Mouse (Mus musculus): ENCODE measurements at regions not wholly inside any gene's neighbourhood (a gene's known extent, or its start where the extent isn't known, plus 50 kb on each side); places are given as distances from the start of the nearest gene placed in this dataset.

DNA sequence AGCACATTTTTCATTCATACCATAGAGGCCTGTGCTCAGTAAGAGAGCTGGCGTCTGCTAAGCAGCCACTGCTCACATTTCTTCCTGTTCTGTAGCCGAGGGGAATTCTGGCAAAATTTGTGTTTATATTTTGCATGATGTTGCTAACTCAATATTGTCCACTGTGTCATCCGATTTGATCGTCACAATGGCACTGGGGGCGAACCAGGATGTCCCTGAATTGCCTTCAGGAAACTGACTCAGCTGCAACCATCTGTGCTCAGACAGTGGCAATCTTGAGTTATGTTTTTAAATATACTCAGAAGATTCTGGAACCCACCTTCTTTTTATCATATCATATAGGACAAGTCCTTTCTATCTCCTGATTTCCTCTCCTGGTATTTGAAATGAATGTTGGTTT is 213.1 kb upstream of the Adgrl2 start:
- H3K27ac ChIP-seq (ENCODE audit: insufficient read depth, low read length): no peak overlapping the region
- TF ChIP-seq POLR2A (IDR thresholded peaks at IDR 0.05; ENCODE audit: insufficient read depth, low read length) (no peak), EP300 (IDR thresholded peaks at IDR 0.05; ENCODE audit: insufficient read depth, low read depth, low read length) (no peak), CTCF (IDR thresholded peaks at IDR 0.05; ENCODE audit: low read depth, low read length) (no peak)
- H3K4me3 ChIP-seq (ENCODE audit: low read depth, low read length): no peak overlapping the region
- no peaks in the 10 kb centered on the region for H3K9me3 ChIP-seq (replicated peaks; ENCODE audit: control insufficient read depth, insufficient read depth, low read length, poor library complexity, severe bottlenecking)
- peaks cover under 1% of the 10 kb centered on the region for H3K4me1 ChIP-seq (ENCODE audit: control insufficient read depth, insufficient read depth, low read length)
- H3K36me3 ChIP-seq (ENCODE audit: control insufficient read depth, insufficient read depth, low read length, poor library complexity, severe bottlenecking): no peaks in the 10 kb centered on the region
- no peaks in the 10 kb centered on the region for H3K27me3 ChIP-seq (ENCODE audit: control insufficient read depth, insufficient read depth, low read length, poor library complexity, severe bottlenecking)
- H3K9ac ChIP-seq (ENCODE audit: low read depth, poor library complexity, severe bottlenecking): no peak overlapping the region

DNA sequence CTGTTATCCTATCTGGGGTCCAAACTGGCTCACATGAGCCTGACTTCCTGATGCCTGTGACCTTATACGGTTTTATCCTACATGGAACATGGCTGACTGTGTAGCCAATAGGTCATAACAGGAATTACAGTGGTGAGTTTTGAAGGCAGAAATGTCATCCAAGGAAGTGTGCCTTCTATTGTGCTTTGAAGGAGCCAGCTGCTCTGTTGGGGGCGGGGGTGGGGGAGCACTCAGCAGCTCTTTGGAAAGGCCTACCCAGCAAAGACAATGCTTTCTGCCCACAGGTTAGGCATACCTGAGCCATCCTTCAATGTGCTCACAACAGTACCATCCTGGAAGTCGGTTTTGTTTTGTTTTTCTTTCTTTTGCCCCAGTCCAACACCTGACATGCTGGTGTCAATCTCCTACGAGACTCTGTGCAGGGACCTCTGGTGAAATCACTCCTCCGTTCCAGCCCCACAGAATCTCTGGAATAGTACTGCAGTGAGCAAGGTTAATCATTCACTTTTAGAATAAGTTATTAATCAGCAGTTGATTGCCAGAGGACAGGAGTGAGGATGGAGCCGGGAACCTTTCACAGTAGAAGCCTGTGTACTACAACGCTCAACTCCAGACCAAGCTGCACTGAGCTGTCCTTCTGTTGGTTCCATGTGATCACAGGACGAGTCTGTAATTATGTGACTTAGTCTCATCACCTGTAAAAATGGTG is 206.3 kb upstream of the Adgrl2 start:
- Histone ChIP-seq H3K4me3 (ENCODE audit: low read depth, low read length) (no peak overlapping the region), H3K4me1 (ENCODE audit: control insufficient read depth, insufficient read depth, low read length) (no peaks in the 10 kb centered on the region), H3K27me3 (ENCODE audit: control insufficient read depth, insufficient read depth, low read length, poor library complexity, severe bottlenecking) (no peaks in the 10 kb centered on the region), H3K9ac (ENCODE audit: low read depth, poor library complexity, severe bottlenecking) (no peak overlapping the region), H3K36me3 (ENCODE audit: control insufficient read depth, insufficient read depth, low read length, poor library complexity, severe bottlenecking) (no peaks in the 10 kb centered on the region), H3K27ac (ENCODE audit: insufficient read depth, low read length) (no peak overlapping the region), H3K9me3 (replicated peaks; ENCODE audit: control insufficient read depth, insufficient read depth, low read length, poor library complexity, severe bottlenecking) (no peaks in the 10 kb centered on the region)
- TF ChIP-seq POLR2A (IDR thresholded peaks at IDR 0.05; ENCODE audit: insufficient read depth, low read length) (no peak), EP300 (IDR thresholded peaks at IDR 0.05; ENCODE audit: insufficient read depth, low read depth, low read length) (no peak), CTCF (IDR thresholded peaks at IDR 0.05; ENCODE audit: low read depth, low read length) (no peak)

DNA sequence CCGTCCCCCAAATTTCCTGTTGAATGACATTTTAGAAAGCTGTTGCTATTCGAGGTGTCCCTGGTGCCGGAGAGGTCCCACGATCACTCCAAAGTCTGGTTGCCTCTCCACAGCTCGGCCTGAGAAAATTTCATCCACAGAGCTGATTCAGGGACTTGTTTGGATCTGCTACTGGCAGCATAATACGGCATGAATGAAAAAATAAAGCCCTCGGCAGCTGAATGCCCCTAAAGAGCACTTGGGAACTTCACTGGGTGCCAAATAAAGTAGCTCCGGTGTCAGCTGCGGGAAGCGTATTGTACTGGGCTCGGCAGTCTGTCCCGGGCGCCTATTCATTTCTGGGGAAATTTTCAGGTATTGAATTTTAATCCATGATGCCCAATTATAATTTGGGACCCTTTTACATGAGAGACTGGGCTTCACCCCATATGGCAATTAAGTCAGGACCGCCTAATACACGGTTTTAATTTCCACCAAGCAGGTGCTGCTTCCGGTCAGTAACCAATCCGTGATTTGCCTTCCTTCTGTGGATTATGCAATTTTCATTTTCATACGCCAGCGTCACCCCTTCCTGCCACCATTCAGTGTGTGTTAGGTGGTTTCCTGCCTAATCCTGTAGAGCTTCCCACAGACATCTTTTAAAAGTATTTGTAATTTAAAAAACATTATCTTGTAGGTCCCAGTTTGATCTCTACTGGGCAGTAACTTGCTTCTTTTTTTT is 200.7 kb upstream of the Adgrl2 start:
- Histone ChIP-seq H3K9me3 (replicated peaks; ENCODE audit: control insufficient read depth, insufficient read depth, low read length, poor library complexity, severe bottlenecking) (no peaks in the 10 kb centered on the region), H3K27me3 (ENCODE audit: control insufficient read depth, insufficient read depth, low read length, poor library complexity, severe bottlenecking) (no peaks in the 10 kb centered on the region), H3K4me1 (ENCODE audit: control insufficient read depth, insufficient read depth, low read length) (no peaks in the 10 kb centered on the region), H3K4me3 (ENCODE audit: low read depth, low read length) (no peak overlapping the region), H3K36me3 (ENCODE audit: control insufficient read depth, insufficient read depth, low read length, poor library complexity, severe bottlenecking) (no peaks in the 10 kb centered on the region), H3K9ac (ENCODE audit: low read depth, poor library complexity, severe bottlenecking) (peak overlapping the region; percentile 40; the same call in 1 of the 2 replicates), H3K27ac (ENCODE audit: insufficient read depth, low read length) (no peak overlapping the region)
- TF ChIP-seq CTCF (IDR thresholded peaks at IDR 0.05; ENCODE audit: low read depth, low read length): no peak
- TF ChIP-seq EP300 (IDR thresholded peaks at IDR 0.05; ENCODE audit: insufficient read depth, low read depth, low read length): no peak
- TF ChIP-seq POLR2A (IDR thresholded peaks at IDR 0.05; ENCODE audit: insufficient read depth, low read length): no peak

DNA sequence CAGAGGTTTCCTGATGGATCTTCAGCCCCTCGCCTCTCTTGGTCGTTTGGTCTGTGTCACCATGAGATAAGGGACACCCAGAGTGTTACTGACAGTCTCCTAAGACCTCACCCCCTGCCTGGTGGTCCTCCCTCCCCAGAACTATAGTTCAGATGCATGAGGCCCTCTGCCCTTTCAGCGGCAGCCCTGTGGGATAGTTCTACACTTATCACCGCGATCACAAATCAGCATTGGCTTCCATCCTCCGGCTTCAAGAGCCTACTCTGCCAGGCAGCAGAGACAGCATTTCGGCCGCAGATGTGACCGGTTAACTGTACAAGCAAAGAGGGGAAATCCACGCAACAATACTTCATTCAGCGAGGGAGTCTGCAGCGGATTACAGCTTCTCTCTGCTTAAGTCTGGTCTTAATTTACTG is 193.8 kb upstream of the Adgrl2 start:
- H3K27ac ChIP-seq (ENCODE audit: insufficient read depth, low read length): no peak overlapping the region
- no peaks in the 10 kb centered on the region for H3K4me1 ChIP-seq (ENCODE audit: control insufficient read depth, insufficient read depth, low read length)
- no peaks in the 10 kb centered on the region for H3K36me3 ChIP-seq (ENCODE audit: control insufficient read depth, insufficient read depth, low read length, poor library complexity, severe bottlenecking)
- no peak for TF ChIP-seq EP300 (IDR thresholded peaks at IDR 0.05; ENCODE audit: insufficient read depth, low read depth, low read length)
- no peak for TF ChIP-seq CTCF (IDR thresholded peaks at IDR 0.05; ENCODE audit: low read depth, low read length)
- TF ChIP-seq POLR2A (IDR thresholded peaks at IDR 0.05; ENCODE audit: insufficient read depth, low read length): no peak
- H3K27me3 ChIP-seq (ENCODE audit: control insufficient read depth, insufficient read depth, low read length, poor library complexity, severe bottlenecking): no peaks in the 10 kb centered on the region
- no peak overlapping the region for H3K4me3 ChIP-seq (ENCODE audit: low read depth, low read length)
- no peaks in the 10 kb centered on the region for H3K9me3 ChIP-seq (replicated peaks; ENCODE audit: control insufficient read depth, insufficient read depth, low read length, poor library complexity, severe bottlenecking)
- H3K9ac ChIP-seq (ENCODE audit: low read depth, poor library complexity, severe bottlenecking): no peak overlapping the region

DNA sequence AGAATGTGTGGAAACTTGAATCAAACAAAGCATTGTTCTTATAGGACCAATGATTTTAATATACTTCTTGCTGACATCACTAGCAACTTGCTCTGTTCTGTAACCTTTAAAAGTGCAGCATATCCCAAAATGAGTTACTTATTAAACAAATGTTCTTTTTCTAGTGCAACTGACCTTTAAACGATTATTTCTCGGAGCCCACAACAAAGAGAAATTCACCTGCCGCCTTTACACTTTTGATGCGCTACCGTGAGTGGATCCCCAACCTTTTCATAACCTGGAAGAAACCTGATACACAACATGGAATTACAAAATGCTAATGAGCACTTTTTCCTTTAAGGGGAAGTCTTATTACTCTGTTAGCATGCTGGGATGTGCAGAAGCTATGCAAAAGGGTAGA is 191.7 kb upstream of the Adgrl2 start:
- H3K9me3 ChIP-seq (replicated peaks; ENCODE audit: control insufficient read depth, insufficient read depth, low read length, poor library complexity, severe bottlenecking): no peaks in the 10 kb centered on the region
- H3K4me1 ChIP-seq (ENCODE audit: control insufficient read depth, insufficient read depth, low read length): no peaks in the 10 kb centered on the region
- H3K9ac ChIP-seq (ENCODE audit: low read depth, poor library complexity, severe bottlenecking): no peak overlapping the region
- no peaks in the 10 kb centered on the region for H3K27me3 ChIP-seq (ENCODE audit: control insufficient read depth, insufficient read depth, low read length, poor library complexity, severe bottlenecking)
- H3K36me3 ChIP-seq (ENCODE audit: control insufficient read depth, insufficient read depth, low read length, poor library complexity, severe bottlenecking): no peaks in the 10 kb centered on the region
- no peak overlapping the region for H3K27ac ChIP-seq (ENCODE audit: insufficient read depth, low read length)
- TF ChIP-seq CTCF (IDR thresholded peaks at IDR 0.05; ENCODE audit: low read depth, low read length) (no peak), POLR2A (IDR thresholded peaks at IDR 0.05; ENCODE audit: insufficient read depth, low read length) (no peak), EP300 (IDR thresholded peaks at IDR 0.05; ENCODE audit: insufficient read depth, low read depth, low read length) (no peak)
- H3K4me3 ChIP-seq (ENCODE audit: low read depth, low read length): no peak overlapping the region

DNA sequence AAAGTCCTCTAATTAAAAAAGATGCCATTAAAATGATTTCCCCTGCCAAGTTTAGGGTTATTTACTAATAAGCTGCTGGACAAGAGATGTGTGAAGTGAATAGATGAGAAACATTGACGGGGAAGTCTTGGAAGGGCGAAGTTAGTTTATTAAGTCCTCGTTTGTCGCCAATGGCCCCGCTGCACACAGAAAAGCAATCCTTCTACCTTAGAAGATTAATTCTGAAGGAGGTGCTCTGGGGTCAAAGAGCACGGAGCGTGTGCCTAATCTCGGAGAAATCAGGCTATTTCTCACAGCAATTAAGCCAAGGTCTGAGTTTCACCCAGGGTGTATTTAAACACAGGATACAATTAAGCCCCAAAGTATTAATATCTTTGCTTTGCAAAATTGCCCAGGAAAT is 189.8 kb upstream of the Adgrl2 start:
- Histone ChIP-seq H3K27ac (ENCODE audit: insufficient read depth, low read length) (no peak overlapping the region), H3K4me3 (ENCODE audit: low read depth, low read length) (no peak overlapping the region), H3K9ac (ENCODE audit: low read depth, poor library complexity, severe bottlenecking) (no peak overlapping the region), H3K9me3 (replicated peaks; ENCODE audit: control insufficient read depth, insufficient read depth, low read length, poor library complexity, severe bottlenecking) (no peaks in the 10 kb centered on the region), H3K36me3 (ENCODE audit: control insufficient read depth, insufficient read depth, low read length, poor library complexity, severe bottlenecking) (no peaks in the 10 kb centered on the region), H3K27me3 (ENCODE audit: control insufficient read depth, insufficient read depth, low read length, poor library complexity, severe bottlenecking) (no peaks in the 10 kb centered on the region), H3K4me1 (ENCODE audit: control insufficient read depth, insufficient read depth, low read length) (no peaks in the 10 kb centered on the region)
- no peak for TF ChIP-seq EP300 (IDR thresholded peaks at IDR 0.05; ENCODE audit: insufficient read depth, low read depth, low read length)
- no peak for TF ChIP-seq CTCF (IDR thresholded peaks at IDR 0.05; ENCODE audit: low read depth, low read length)
- TF ChIP-seq POLR2A (IDR thresholded peaks at IDR 0.05; ENCODE audit: insufficient read depth, low read length): no peak
